Mouse (Mus musculus) MEL (cell line): ENCODE measurements around the gene Rnasel. TPM values are rescaled to one million over a fixed set of nuclear protein-coding genes. Genes with fewer than 3 reads are reported as not detected.

Experiments
- DNase-seq: peaks from one replicate; pipeline ENCODE4 v3.0.0; 2011; ENCODE audit warnings: low read depth, low spot score
- H3K27ac ChIP-seq: 2 replicates; pipeline ENCODE4 v1.5.1; 2012; ENCODE audit warnings: low read depth, mild to moderate bottlenecking, control low read depth, low read length, moderate library complexity; ENCODE audit not compliant: control insufficient read depth
- H3K27me3 ChIP-seq, 2 experiments: fragments of 150-350 bp in 1 of 2; sonication (generic) in 1 of 2; 2 replicates each; pipeline ENCODE4 v1.6.1; 2012; ENCODE audit warnings: low read length in 2 of 2, mild to moderate bottlenecking in 2 of 2, improper control_type of control experiment in 1 of 2, moderate library complexity in 1 of 2; ENCODE audit not compliant: insufficient read depth in 2 of 2, control insufficient read depth in 1 of 2
- H3K36me3 ChIP-seq, 2 experiments: 2 replicates each; pipeline ENCODE4 v1.6.1; 2012 to 2014; ENCODE audit warnings: low read length in 2 of 2, improper control_type of control experiment in 1 of 2, inconsistent platforms in 1 of 2, mild to moderate bottlenecking in 1 of 2; ENCODE audit not compliant: insufficient read depth in 2 of 2, control insufficient read depth in 1 of 2
- H3K4me1 ChIP-seq, 2 experiments: fragments of 150-350 bp in 1 of 2; sonication (generic) in 1 of 2; 2 replicates each; pipeline ENCODE4 v1.6.1; 2012; ENCODE audit warnings: low read length in 2 of 2, improper control_type of control experiment in 1 of 2, mild to moderate bottlenecking in 1 of 2; ENCODE audit not compliant: insufficient read depth in 2 of 2, control insufficient read depth in 1 of 2
- H3K4me3 ChIP-seq, 2 experiments: fragments of 150-350 bp in 1 of 2; sonication (generic) in 1 of 2; 2 replicates each; pipeline ENCODE4 v1.5.1; 2012; ENCODE audit warnings: low read depth in 2 of 2, low read length in 2 of 2, mild to moderate bottlenecking in 2 of 2, moderate library complexity in 2 of 2, control low read depth in 1 of 2, improper control_type of control experiment in 1 of 2; ENCODE audit not compliant: control insufficient read depth in 1 of 2, insufficient read depth in 1 of 2
- H3K79me2 ChIP-seq: 2 replicates; pipeline ENCODE4 v1.6.1; 2012; ENCODE audit warnings: mild to moderate bottlenecking, low read length, moderate library complexity; ENCODE audit not compliant: control insufficient read depth, poor library complexity, insufficient read depth
- H3K9ac ChIP-seq: 2 replicates; pipeline ENCODE4 v1.6.1; 2012; ENCODE audit warnings: low read depth, mild to moderate bottlenecking, control low read depth, low read length, moderate library complexity; ENCODE audit not compliant: control insufficient read depth, poor library complexity, severe bottlenecking
- H3K9me3 ChIP-seq: fragments of 150-350 bp; sonication (generic); replicated peaks from 2 replicates; pipeline ENCODE4 v1.6.1; 2012; ENCODE audit warnings: mild to moderate bottlenecking, low read length, improper control_type of control experiment, moderate library complexity; ENCODE audit not compliant: insufficient read depth
- BHLHE40 ChIP-seq: IDR thresholded peaks from 2 replicates; pipeline ENCODE4 v1.6.1; 2012; ENCODE audit warnings: low read depth, mild to moderate bottlenecking, inconsistent platforms, low read length, improper control_type of control experiment, borderline replicate concordance
- CHD2 ChIP-seq: IDR thresholded peaks from 2 replicates; pipeline ENCODE4 v1.6.1; 2011; ENCODE audit warnings: low read length, improper control_type of control experiment
- CTCF ChIP-seq, 3 experiments: IDR thresholded peaks in 2 of 3; conservative IDR thresholded peaks in 1 of 3; 2 replicates each; pipeline ENCODE4 v1.5.1; 2011 to 2012; ENCODE audit warnings: low read length in 3 of 3, low read depth in 2 of 3, mild to moderate bottlenecking in 2 of 3, improper control_type of control experiment in 1 of 3, inconsistent platforms in 1 of 3, mixed read lengths in 1 of 3, moderate library complexity in 1 of 3; ENCODE audit not compliant: control insufficient read depth in 1 of 3, insufficient read depth in 1 of 3, poor library complexity in 1 of 3, severe bottlenecking in 1 of 3
- E2F4 ChIP-seq: IDR thresholded peaks from 2 replicates; pipeline ENCODE4 v1.6.1; 2011; ENCODE audit warnings: low read depth, low read length, improper control_type of control experiment, borderline replicate concordance
- ELF1 ChIP-seq: IDR thresholded peaks from 2 replicates; pipeline ENCODE4 v1.6.1; 2014; ENCODE audit warnings: low read depth, mild to moderate bottlenecking, inconsistent platforms, low read length, improper control_type of control experiment, moderate library complexity
- EP300 ChIP-seq, 2 experiments: IDR thresholded peaks; 2 replicates each; pipeline ENCODE4 v1.6.1; 2011; ENCODE audit warnings: improper control_type of control experiment in 2 of 2, low read length in 2 of 2, low read depth in 1 of 2, mild to moderate bottlenecking in 1 of 2
- GATA1 ChIP-seq: IDR thresholded peaks from 2 replicates; pipeline ENCODE4 v1.6.1; 2011; ENCODE audit warnings: low read depth, low read length, improper control_type of control experiment
- HCFC1 ChIP-seq: IDR thresholded peaks from 2 replicates; pipeline ENCODE4 v1.6.1; 2012; ENCODE audit warnings: low read depth, mild to moderate bottlenecking, inconsistent platforms, low read length, improper control_type of control experiment, moderate library complexity
- JUND ChIP-seq: IDR thresholded peaks from 2 replicates; pipeline ENCODE4 v1.6.1; 2011; ENCODE audit warnings: low read depth, mild to moderate bottlenecking, improper control_type of control experiment, low read length
- KAT2A ChIP-seq: conservative IDR thresholded peaks from 2 replicates; pipeline ENCODE4 v1.6.1; 2012; ENCODE audit warnings: low read depth, low read length, improper control_type of control experiment, inconsistent platforms
- MXI1 ChIP-seq: IDR thresholded peaks from 2 replicates; pipeline ENCODE4 v1.6.1; 2011; ENCODE audit warnings: mild to moderate bottlenecking, low read depth, low read length, improper control_type of control experiment
- MYB ChIP-seq: IDR thresholded peaks from 2 replicates; pipeline ENCODE4 v1.6.1; 2011; ENCODE audit warnings: mild to moderate bottlenecking, low read depth, low read length, improper control_type of control experiment
- MYC ChIP-seq: IDR thresholded peaks from 2 replicates; pipeline ENCODE4 v1.6.1; 2011; ENCODE audit warnings: low read depth, mild to moderate bottlenecking, low read length, improper control_type of control experiment, moderate library complexity
- NRF1 ChIP-seq: IDR thresholded peaks from 2 replicates; pipeline ENCODE4 v1.6.1; 2014; ENCODE audit warnings: low read depth, mild to moderate bottlenecking, inconsistent platforms, low read length, improper control_type of control experiment, moderate library complexity; ENCODE audit not compliant: poor library complexity, insufficient read depth, severe bottlenecking
- POLR2AphosphoS2 ChIP-seq: IDR thresholded peaks from 2 replicates; pipeline ENCODE4 v1.6.1; 2011; ENCODE audit warnings: low read length, improper control_type of control experiment
- POLR2AphosphoS5 ChIP-seq: IDR thresholded peaks from 2 replicates; pipeline ENCODE4 v1.6.1; 2012; ENCODE audit warnings: low read depth, borderline replicate concordance, mild to moderate bottlenecking, inconsistent platforms, low read length, moderate library complexity, mixed read lengths
- RAD21 ChIP-seq: IDR thresholded peaks from 2 replicates; pipeline ENCODE4 v1.6.1; 2011; ENCODE audit warnings: mild to moderate bottlenecking, low read depth, low read length, improper control_type of control experiment
- SIN3A ChIP-seq: IDR thresholded peaks from 2 replicates; pipeline ENCODE4 v1.6.1; 2012; ENCODE audit warnings: low read length, improper control_type of control experiment, inconsistent platforms
- TCF12 ChIP-seq: IDR thresholded peaks from 2 replicates; pipeline ENCODE4 v1.6.1; 2014; ENCODE audit warnings: low read depth, mild to moderate bottlenecking, inconsistent platforms, low read length, improper control_type of control experiment, moderate library complexity
- USF2 ChIP-seq, 2 experiments: IDR thresholded peaks; 2 replicates each; pipeline ENCODE4 v1.6.1; 2011 to 2012; ENCODE audit warnings: improper control_type of control experiment in 2 of 2, low read length in 2 of 2, borderline replicate concordance in 1 of 2, inconsistent platforms in 1 of 2, low read depth in 1 of 2, mild to moderate bottlenecking in 1 of 2; ENCODE audit not compliant: insufficient read depth in 1 of 2
- ZKSCAN1 ChIP-seq: IDR thresholded peaks from 2 replicates; pipeline ENCODE4 v1.6.1; 2012; ENCODE audit warnings: low read depth, mild to moderate bottlenecking, inconsistent platforms, low read length, improper control_type of control experiment, moderate library complexity
- ZNF384 ChIP-seq: IDR thresholded peaks from 2 replicates; pipeline ENCODE4 v1.6.1; 2012; ENCODE audit warnings: low read depth, mild to moderate bottlenecking, inconsistent platforms, low read length, improper control_type of control experiment
- polyA plus RNA-seq, 2 experiments: library from polyadenylated mRNA; stranded (reverse) in 1 of 2; unstranded in 1 of 2; fragments of >175 nt in 1 of 2; fragments of >200 nt in 1 of 2; gene quantifications; 2 replicates each; pipeline versions ENCODE4 v1.2.1 to v1.2.4; 2012; ENCODE audit warnings: low replicate concordance in 2 of 2, low read depth in 1 of 2; ENCODE audit not compliant: insufficient read length in 2 of 2, insufficient read depth in 1 of 2, missing spikeins in 1 of 2
- total RNA-seq: library from RNA; depleted of rRNA; stranded (reverse); fragments of 300-350 nt; gene quantifications from 2 replicates; pipeline ENCODE4 v1.2.3, GENCODE M21; 2012

Gene Rnasel
- total and polyA plus RNA-seq, 3 experiments = 5.2 to 8.1 TPM; not detected in 1

DNA sequence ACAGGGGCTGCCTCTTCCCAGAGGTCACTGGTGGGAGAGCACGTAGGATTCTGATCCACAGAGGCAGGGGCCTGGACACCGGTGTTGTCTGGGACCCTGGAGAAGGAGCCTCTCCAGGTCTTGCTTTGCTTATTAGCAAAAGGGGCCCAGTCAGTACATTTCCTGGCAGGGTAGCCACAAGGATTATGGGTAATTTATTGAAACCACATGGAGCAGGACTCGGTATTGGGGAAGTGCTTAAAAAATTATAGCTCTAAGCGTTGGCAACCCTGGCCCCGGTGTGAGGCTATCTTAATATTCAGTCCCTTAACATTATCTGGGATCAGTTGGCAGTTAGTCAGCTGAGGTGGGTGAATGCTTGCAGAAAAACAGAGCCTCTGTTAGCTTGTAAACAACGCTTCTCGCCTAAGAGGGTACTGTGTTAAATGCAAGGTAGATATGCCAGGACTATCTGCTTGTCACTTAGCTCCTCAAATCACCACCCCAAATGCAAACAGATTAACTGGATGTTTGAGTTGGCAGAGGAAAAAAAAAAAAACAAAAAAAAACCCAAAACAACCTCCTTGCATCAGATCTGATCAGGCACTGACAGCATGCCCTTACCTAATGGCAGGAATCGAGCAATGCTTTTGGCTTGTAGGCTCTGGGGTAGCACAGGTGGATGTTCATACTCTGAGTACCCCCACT is 46.9 kb upstream of the Rnasel start:
- TF ChIP-seq RAD21 = no peak
- no peak for TF ChIP-seq JUND
- no peak for TF ChIP-seq ZKSCAN1
- no peak for TF ChIP-seq CTCF (IDR thresholded peaks at IDR 0.05 in 2 of 3, conservative IDR thresholded peaks at IDR 0.05 in 1 of 3; ENCODE audit: control insufficient read depth in 1 of 3, insufficient read depth in 1 of 3, low read depth in 2 of 3, low read length in 3 of 3, poor library complexity in 1 of 3, severe bottlenecking in 1 of 3)
- TF ChIP-seq E2F4 = no peak
- TF ChIP-seq TCF12 = no peak
- TF ChIP-seq MYB = no peak
- TF ChIP-seq EP300 (IDR thresholded peaks at IDR 0.05; ENCODE audit: low read depth in 1 of 2, low read length in 2 of 2) = no peak
- TF ChIP-seq ELF1 = no peak
- TF ChIP-seq BHLHE40 = no peak
- TF ChIP-seq MYC = no peak
- TF ChIP-seq CHD2 = no peak
- TF ChIP-seq USF2 (IDR thresholded peaks at IDR 0.05; ENCODE audit: borderline replicate concordance in 1 of 2, insufficient read depth in 1 of 2, low read depth in 1 of 2, low read length in 2 of 2) = no peak
- no peak for TF ChIP-seq ZNF384
- no peak for TF ChIP-seq MXI1
- no peak for TF ChIP-seq POLR2AphosphoS2
- TF ChIP-seq HCFC1 = no peak
- TF ChIP-seq GATA1 = no peak
- TF ChIP-seq POLR2AphosphoS5 = no peak
- TF ChIP-seq KAT2A = no peak
- Histone ChIP-seq H3K36me3 (no peaks in the 10 kb centered on the region), H3K4me3 (no peak overlapping the region), H3K27me3 (no peaks in the 10 kb centered on the region), H3K27ac (no peak overlapping the region), H3K4me1 (no peaks in the 10 kb centered on the region), H3K9ac (no peak overlapping the region), H3K9me3 (no peaks in the 10 kb centered on the region), H3K79me2 (no peaks in the 10 kb centered on the region)
- no peak for DNase-seq

DNA sequence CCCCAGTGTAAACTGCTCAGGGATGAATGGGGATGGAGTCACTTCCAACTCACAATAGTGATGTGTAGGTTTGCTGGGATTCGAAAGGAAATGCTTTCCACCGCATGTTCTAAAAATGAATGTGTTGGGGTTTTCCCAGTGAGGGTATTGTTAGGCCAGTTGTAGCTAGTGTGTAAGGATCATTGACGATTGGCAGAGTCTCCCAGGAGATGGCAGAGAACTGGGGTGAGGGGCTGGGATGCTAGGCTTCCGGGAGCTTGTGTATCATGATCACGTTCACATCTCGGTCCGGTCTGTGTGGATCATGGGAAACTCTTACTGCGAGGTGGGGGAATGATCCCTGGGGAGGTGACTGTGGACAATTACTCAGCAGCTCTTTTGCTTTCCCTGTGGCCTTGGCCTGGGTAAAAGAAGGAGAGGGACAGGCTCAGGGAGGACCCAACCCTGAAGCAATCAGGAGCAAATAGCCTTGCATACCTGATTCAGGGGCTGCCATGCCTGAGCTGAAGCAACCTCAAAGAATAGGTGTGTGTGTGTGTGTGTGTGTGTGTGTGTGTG is 46.3 kb upstream of the Rnasel start:
- Histone ChIP-seq H3K36me3 (no peaks in the 10 kb centered on the region), H3K27me3 (no peaks in the 10 kb centered on the region), H3K79me2 (no peaks in the 10 kb centered on the region), H3K27ac (no peak overlapping the region), H3K4me3 (no peak overlapping the region), H3K9me3 (no peaks in the 10 kb centered on the region), H3K9ac (no peak overlapping the region), H3K4me1 (no peaks in the 10 kb centered on the region)
- DNase-seq = no peak
- TF ChIP-seq SIN3A = no peak
- TF ChIP-seq NRF1 = no peak
